Mouse (Mus musculus) kidney, adult 2 months (tissue): ENCODE measurements at regions not wholly inside any gene's neighbourhood (a gene's known extent, or its start where the extent isn't known, plus 50 kb on each side); places are given as distances from the start of the nearest gene placed in this dataset.

Source experiments
- CTCF ChIP-seq: fragments of 200-500 bp; conservative IDR thresholded peaks from 2 replicates; pipeline ENCODE4 v1.5.1; 2011; ENCODE audit warnings: low read depth, mild to moderate bottlenecking, control low read depth, low read length, moderate library complexity, mixed read lengths; ENCODE audit not compliant: insufficient read depth, insufficient read length
- POLR2A ChIP-seq: fragments of 200-500 bp; IDR thresholded peaks from one replicate; pipeline ENCODE4 v1.6.1; 2011; ENCODE audit warnings: low read depth, low read length, control low read depth

DNA sequence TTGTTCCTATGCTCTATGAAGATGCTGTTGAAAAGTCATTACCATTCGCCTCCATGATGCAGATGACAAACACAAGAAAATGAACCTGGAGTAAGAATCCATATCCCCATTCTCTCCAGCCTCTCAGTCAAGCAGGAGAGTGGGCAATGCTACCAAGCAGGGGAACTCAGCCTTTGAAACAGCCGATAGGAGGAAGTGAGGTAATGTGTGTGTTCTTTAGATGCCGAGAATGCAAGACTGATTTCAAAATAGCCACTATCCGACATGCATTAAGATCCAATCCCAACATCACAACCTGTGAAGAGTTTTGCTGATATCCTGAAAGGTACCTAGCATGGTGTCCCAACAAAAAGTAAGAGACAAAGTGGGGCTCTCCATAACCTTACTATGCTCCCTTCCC, 611.8 kb downstream of the Efna5 start:
- TF ChIP-seq POLR2A (no peak), CTCF (no peak)
